Mouse (Mus musculus) inflammation-experienced regulatory T-cells (primary cell): ENCODE measurements around the gene Fbln2. TPM values are rescaled to one million over a fixed set of nuclear protein-coding genes. Genes with fewer than 3 reads are reported as not detected.

Source experiments
- polyA plus RNA-seq, 2 experiments: library from polyadenylated mRNA; unstranded; fragments of 100-300 nt; shearing (Covaris generic); gene quantifications; one replicate each; pipeline ENCODE4 v1.2.1; 2017

Fbln2 gene
- polyA plus RNA-seq: under 1 TPM; 0.33 to 0.93 TPM

DNA sequence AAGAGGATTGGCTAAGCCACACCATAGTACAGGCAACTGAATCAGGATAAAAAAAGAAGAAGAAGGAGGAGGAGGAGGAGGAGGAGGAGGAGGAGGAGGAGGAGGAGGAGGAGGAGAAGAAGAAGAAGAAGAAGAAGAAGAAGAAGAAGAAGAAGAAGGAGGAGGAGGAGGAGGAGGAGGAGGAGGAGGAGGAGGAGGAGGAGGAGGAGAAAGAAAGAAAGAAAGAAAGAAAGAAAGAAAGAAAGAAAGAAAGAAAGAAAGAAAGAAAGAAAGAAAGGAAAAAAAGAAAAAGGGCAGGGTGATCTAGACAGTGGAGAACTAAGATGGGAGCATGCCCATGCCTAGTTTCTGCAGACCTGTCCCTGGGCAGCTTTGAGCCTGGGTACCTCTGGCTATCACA lies at the start of gene Fbln2:
Gene Fbln2, plus strand, starts transcription at position 301 of the 400 bp plus-strand sequence.

Other genes starting within 250 kb of the Fbln2 start
- gene Iqsec1, start 223.8 kb upstream of the Fbln2 start, polyA plus RNA-seq: 1 to 10 TPM; 7.3 to 8.3 TPM
- gene Nup210, start 95.6 kb upstream of the Fbln2 start, polyA plus RNA-seq: 100 to 1,000 TPM; 197 to 230 TPM
- gene Hdac11, start 55.8 kb upstream of the Fbln2 start, polyA plus RNA-seq: 1 to 10 TPM; 1.4 TPM
- 1 to 10 TPM in 1 of 2 experiments, under 1 TPM in 1; 0.13 to 1.2 TPM for gene Wnt7a, start 198.9 kb downstream of the Fbln2 start, polyA plus RNA-seq